Mouse (Mus musculus) C2C12 (cell line): ENCODE data around the gene Snrnp70. TPM values are rescaled to one million over a fixed set of nuclear protein-coding genes. Genes with fewer than 3 reads are reported as not detected.
A peak's percentile ranks its signal among the peaks of the same experiment; 100 is the strongest.

Experiments
- H3K27me3 ChIP-seq: one replicate; pipeline ENCODE4 v1.6.1; 2011; ENCODE audit not compliant: control insufficient read depth, insufficient read depth, insufficient read length
- H3K36me3 ChIP-seq: one replicate; pipeline ENCODE4 v1.6.1; 2011; ENCODE audit not compliant: control insufficient read depth, insufficient read depth
- H3K4me3 ChIP-seq: one replicate; pipeline ENCODE4 v1.5.1; 2011; ENCODE audit warnings: mild to moderate bottlenecking, control low read depth; ENCODE audit not compliant: poor library complexity, insufficient read depth, severe bottlenecking
- H3K79me2 ChIP-seq: one replicate; pipeline ENCODE4 v1.6.1; 2011; ENCODE audit not compliant: control insufficient read depth, insufficient read depth
- H3K79me3 ChIP-seq: one replicate; pipeline ENCODE4 v1.6.1; 2011; ENCODE audit warnings: low read depth, control low read depth
- H3ac ChIP-seq: one replicate; pipeline ENCODE3; 2011; ENCODE audit warnings: low read depth; ENCODE audit not compliant: control insufficient read depth, insufficient read length
- CEBPB ChIP-seq: IDR thresholded peaks from one replicate; pipeline ENCODE4 v1.6.1; 2011; ENCODE audit warnings: low read depth, mild to moderate bottlenecking, control low read depth, moderate library complexity
- CTCF ChIP-seq: IDR thresholded peaks from one replicate; pipeline ENCODE4 v1.5.1; 2011; ENCODE audit not compliant: control insufficient read depth, insufficient read depth, insufficient read length
- FOSL1 ChIP-seq: IDR thresholded peaks from one replicate; pipeline ENCODE4 v1.8.0; 2011; ENCODE audit warnings: mild to moderate bottlenecking, low read length; ENCODE audit not compliant: poor library complexity, insufficient read depth, severe bottlenecking
- MAX ChIP-seq: IDR thresholded peaks from one replicate; pipeline ENCODE4 v1.6.1; 2011; ENCODE audit warnings: mild to moderate bottlenecking, control low read depth
- MYOD1 ChIP-seq: IDR thresholded peaks from one replicate; pipeline ENCODE4 v1.6.1; 2011; ENCODE audit warnings: low read depth; ENCODE audit not compliant: control insufficient read depth, insufficient read length
- MYOG ChIP-seq: IDR thresholded peaks from one replicate; pipeline ENCODE4 v1.6.1; 2011; ENCODE audit not compliant: control insufficient read depth, insufficient read length; ENCODE audit errors: extremely low read depth
- USF1 ChIP-seq: IDR thresholded peaks from one replicate; pipeline ENCODE4 v1.6.1; 2011; ENCODE audit warnings: low read depth, mild to moderate bottlenecking, control low read depth, moderate library complexity
- polyA plus RNA-seq: library from polyadenylated mRNA; unstranded; fragments of >200 nt; fragmentation: generic; extraction: Trizol; gene quantifications from one replicate; pipeline ENCODE4 v1.2.1, GENCODE M21; 2012; ENCODE audit warnings: missing spikeins

The Snrnp70 gene
- polyA plus RNA-seq, 1 experiment: 321 TPM

DNA sequence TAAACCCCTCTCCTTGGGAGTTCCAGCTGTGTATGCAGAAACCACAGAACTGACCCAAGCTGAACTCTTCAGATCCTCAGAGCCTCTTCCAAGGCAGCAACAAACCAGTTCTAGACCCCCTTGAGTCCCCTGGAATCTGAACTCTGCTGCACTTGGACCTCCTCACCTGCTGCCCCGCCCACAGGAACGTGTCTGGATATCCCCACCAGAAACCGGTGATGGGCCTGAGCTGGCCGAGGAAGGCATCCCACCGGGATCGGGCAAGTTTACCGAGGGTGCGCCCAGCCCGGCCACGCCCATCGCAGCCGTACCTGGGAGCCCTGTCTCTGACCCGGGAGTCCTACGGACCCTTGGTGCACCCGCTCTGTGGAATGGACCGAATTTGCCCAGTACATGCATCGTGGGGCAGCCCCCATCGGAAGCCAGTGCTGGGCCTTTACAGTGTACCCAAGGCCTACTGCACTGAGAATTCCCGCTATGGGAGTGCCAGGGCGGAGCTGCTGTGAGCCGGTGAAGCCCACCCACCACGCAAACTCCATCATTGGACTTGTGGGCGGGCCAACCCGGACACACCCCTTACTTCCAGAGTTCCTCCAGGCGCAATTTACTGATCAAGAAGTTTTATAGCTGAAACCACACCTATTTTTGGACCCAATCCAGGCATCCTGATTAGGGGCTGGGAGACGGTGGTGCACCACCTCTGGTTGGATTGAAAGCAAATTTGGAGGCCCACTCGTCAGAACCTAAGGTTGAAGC, 24.5 kb upstream of the Snrnp70 start:
- H3K79me2 ChIP-seq: no peaks in the 10 kb centered on the region
- no peak overlapping the region for H3ac ChIP-seq
- peaks cover 19% of the 10 kb centered on the region for H3K36me3 ChIP-seq
- peaks cover 8% of the 10 kb centered on the region for H3K27me3 ChIP-seq
- TF ChIP-seq USF1 (no peak), FOSL1 (no peak), MAX (no peak), CEBPB (no peak), MYOG (no peak), MYOD1 (no peak), CTCF (no peak)
- H3K79me3 ChIP-seq: no peaks in the 10 kb centered on the region
- no peak overlapping the region for H3K4me3 ChIP-seq

GRCm38 (mm10) chr7:45417962-45418492, 22.5 kb upstream of the Snrnp70 start:
- peaks cover 12% of the 10 kb centered on the region for H3K27me3 ChIP-seq
- H3K79me2 ChIP-seq: no peaks in the 10 kb centered on the region
- no peak overlapping the region for H3ac ChIP-seq
- TF ChIP-seq CEBPB: no peak
- TF ChIP-seq CTCF: no peak
- TF ChIP-seq USF1: no peak
- TF ChIP-seq MYOD1: no peak
- TF ChIP-seq FOSL1: no peak
- TF ChIP-seq MYOG: no peak
- TF ChIP-seq MAX: no peak
- peaks cover 10% of the 10 kb centered on the region for H3K36me3 ChIP-seq
- H3K79me3 ChIP-seq: no peaks in the 10 kb centered on the region
- no peak overlapping the region for H3K4me3 ChIP-seq

- Histone ChIP-seq H3K79me2 (no peaks in the 10 kb centered on the region), H3K36me3 (peaks cover 4% of the 10 kb centered on the region), H3K4me3 (no peak overlapping the region), H3K79me3 (no peaks in the 10 kb centered on the region), H3ac (no peak overlapping the region), H3K27me3 (peaks cover 12% of the 10 kb centered on the region)
- TF ChIP-seq MYOG: no peak
- TF ChIP-seq MYOD1: peak; percentile 52
Observed at GRCm38 (mm10) chr7:45415636-45416035, 20.1 kb upstream of the Snrnp70 start.

GRCm38 (mm10) chr7:45414740-45415224, 19.2 kb upstream of the Snrnp70 start:
- Histone ChIP-seq H3K79me3 (no peaks in the 10 kb centered on the region), H3ac (no peak overlapping the region), H3K27me3 (peaks cover 12% of the 10 kb centered on the region), H3K36me3 (no peaks in the 10 kb centered on the region), H3K79me2 (no peaks in the 10 kb centered on the region), H3K4me3 (no peak overlapping the region)
- TF ChIP-seq USF1: no peak
- no peak for TF ChIP-seq CTCF
- TF ChIP-seq CEBPB: no peak
- no peak for TF ChIP-seq MAX
- TF ChIP-seq MYOD1: no peak
- no peak for TF ChIP-seq FOSL1
- no peak for TF ChIP-seq MYOG

DNA sequence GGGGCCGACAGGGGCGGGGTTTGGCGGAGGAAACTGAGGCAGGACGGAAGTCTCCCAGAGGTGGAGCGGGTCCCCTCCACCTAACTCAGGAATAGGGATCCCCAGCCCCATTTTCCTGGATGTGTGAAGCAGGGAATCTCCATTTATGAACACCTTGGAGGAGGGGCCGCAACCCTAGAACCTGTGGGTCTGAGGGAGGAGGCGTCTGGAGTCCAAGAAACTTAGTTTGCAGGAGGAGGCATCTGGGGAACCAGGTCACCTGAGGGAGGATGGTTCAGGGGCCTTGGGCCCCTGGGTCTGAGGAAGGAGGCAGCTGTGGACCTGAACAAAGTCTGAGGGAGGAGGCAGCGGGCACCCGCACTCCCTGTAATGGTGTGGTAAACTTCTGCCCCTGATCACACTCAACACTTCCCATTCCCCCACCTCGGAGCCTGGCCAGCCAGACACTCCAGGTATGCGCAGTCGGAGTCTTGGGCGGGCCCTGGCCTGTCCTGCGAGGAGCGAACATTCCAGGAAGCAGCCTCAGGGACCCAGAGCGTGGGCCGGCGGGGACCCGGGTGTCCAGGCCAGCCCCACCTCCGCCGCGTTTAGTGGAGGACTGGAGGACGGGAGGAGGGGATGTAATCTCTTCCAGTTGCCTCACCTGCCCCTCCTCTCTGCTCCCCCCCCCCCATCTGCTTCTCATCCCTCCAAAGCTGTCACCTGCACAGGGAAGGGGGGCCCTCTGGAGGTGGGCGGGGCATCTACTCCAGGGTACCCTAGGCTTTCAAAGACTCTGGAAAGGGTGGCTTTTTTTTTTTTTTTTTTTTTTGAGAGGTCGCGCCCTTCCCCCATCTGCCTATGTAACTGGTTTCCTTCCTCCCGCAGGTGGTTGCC, 18.6 kb upstream of the Snrnp70 start:
- TF ChIP-seq MYOG (no peak), USF1 (no peak), MAX (no peak), CEBPB (no peak), FOSL1 (no peak), CTCF (no peak), MYOD1 (no peak)
- Histone ChIP-seq H3K36me3 (no peaks in the 10 kb centered on the region), H3K79me2 (no peaks in the 10 kb centered on the region), H3K27me3 (peaks cover 17% of the 10 kb centered on the region), H3K79me3 (no peaks in the 10 kb centered on the region), H3ac (no peak overlapping the region), H3K4me3 (peak overlapping the region; percentile 23)
